Mouse (Mus musculus) ovary, adult 2 months (tissue): Measurements from ENCODE around the gene Ip6k3. TPM values are rescaled to one million over a fixed set of nuclear protein-coding genes. Genes with fewer than 3 reads are reported as not detected.

Experiments
- polyA plus RNA-seq: library from polyadenylated mRNA; depleted of rRNA; stranded (reverse); fragments of >200 nt; gene quantifications from 2 replicates; pipeline ENCODE4 v1.2.3, GENCODE M21; 2012; rRNA removed

Gene Ip6k3
- polyA plus RNA-seq = 0.55 and 0.68 TPM in 2 replicates

GRCm38 (mm10) chr17:27167545-27167944 lies at the start of gene Ip6k3:
Gene Ip6k3 (minus strand): TSS chr17:27167795.

GRCm38 (mm10) chr17:27204075-27204909 lies 36.7 kb upstream of the Ip6k3 start, which contains the start of gene Lemd2:
Gene Lemd2 (minus strand): TSS chr17:27204469.

GRCm38 (mm10) chr17:27133551-27134141 lies 33.9 kb downstream of the Ip6k3 start, which contains the start of gene Uqcc2:
Gene Uqcc2 (minus strand): TSS chr17:27133916.

Other genes starting within 250 kb of the Ip6k3 start
- 93.0 and 120 TPM in 2 replicates for gene Phf1, start 234.7 kb downstream of the Ip6k3 start, polyA plus RNA-seq
- 177 and 198 TPM in 2 replicates for gene Cuta, start 228.2 kb downstream of the Ip6k3 start, polyA plus RNA-seq
- gene Syngap1, start 226.5 kb downstream of the Ip6k3 start, polyA plus RNA-seq = 84.5 and 103 TPM in 2 replicates
- gene Zbtb9, start 194.6 kb downstream of the Ip6k3 start, polyA plus RNA-seq = 12.8 and 14.3 TPM in 2 replicates
- 55.8 and 75.4 TPM in 2 replicates for gene Bak1, start 138.8 kb downstream of the Ip6k3 start, polyA plus RNA-seq
- gene Itpr3, start 110.5 kb downstream of the Ip6k3 start, polyA plus RNA-seq = 11.4 and 13.1 TPM in 2 replicates
- gene Uqcc2, start 33.9 kb downstream of the Ip6k3 start, polyA plus RNA-seq = 162 and 289 TPM in 2 replicates
- gene Lemd2, start 36.7 kb upstream of the Ip6k3 start, polyA plus RNA-seq = 171 and 217 TPM in 2 replicates